Mouse (Mus musculus) left cerebral cortex, postnatal 10 days (tissue): ENCODE results near the gene Slc30a10. TPM values are rescaled to one million over a fixed set of nuclear protein-coding genes. Genes with fewer than 3 reads are reported as not detected.

Experiments
- DNase-seq, 2 experiments: peaks; one replicate each; pipeline ENCODE4 v3.0.0; 2021 to 2022; ENCODE audit warnings: low spot score in 2 of 2, mixed read lengths in 1 of 2; ENCODE audit errors: extremely low spot score in 1 of 2
- intact Hi-C: fragments of 180-260 bp; cut with DNase I; formaldehyde crosslinking; loops from one replicate; pipeline ENCODE4 v1.15.1; 2025
- total RNA-seq, 2 experiments: library from RNA; stranded (reverse); gene quantifications; 2 replicates each; pipeline ENCODE4 v1.2.3; 2021

The Slc30a10 gene
- 10 to 100 TPM; 13.5 to 16.0 TPM for total RNA-seq

DNA sequence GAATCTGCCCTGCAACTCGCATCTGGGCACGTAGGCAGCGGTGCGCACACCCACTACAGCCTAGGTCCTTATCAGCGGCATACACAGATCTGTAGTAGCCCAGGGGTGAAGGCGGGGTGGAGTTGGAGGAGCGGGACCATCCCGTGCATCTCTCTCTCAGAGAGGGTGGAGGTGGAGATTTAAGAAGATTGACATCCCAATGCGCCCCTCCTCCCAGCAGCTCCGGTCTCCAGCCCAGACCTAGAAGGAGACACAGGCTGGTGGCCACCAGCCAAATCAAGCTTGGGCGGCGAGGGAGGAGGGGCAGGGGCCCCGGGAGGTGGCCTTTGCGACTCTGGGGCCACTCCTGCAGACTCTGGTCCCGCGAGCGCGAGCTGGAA lies at the start of gene Slc30a10:
Gene Slc30a10 (plus strand): TSS at position 274 of the 380 bp plus-strand sequence.
- intact Hi-C loops: no loop called here
- DNase-seq: peak in 1 of 2 experiments; percentile 90

DNA sequence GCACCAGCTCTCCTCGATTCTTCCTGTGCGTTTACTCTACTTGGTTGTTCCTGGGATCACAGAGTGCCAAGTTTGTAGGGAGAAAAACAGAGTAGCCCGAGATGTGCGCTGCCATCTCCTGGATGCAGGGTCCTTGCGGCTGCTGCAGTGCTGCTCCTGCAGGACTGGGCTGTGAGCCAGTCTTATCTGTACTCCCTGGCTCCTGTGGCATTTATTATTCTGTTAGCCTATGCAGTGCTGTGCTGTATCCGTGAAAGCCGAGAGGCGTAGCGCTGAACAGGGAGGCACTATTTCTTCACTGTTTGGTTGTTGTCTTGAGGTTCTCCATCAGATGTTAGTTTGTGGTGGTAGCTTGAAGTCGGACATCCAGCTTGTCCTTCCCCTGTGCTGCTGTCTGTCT lies 48.7 kb upstream of the Slc30a10 start:
- DNase-seq: no peak
- intact Hi-C loops: no loop called here

DNA sequence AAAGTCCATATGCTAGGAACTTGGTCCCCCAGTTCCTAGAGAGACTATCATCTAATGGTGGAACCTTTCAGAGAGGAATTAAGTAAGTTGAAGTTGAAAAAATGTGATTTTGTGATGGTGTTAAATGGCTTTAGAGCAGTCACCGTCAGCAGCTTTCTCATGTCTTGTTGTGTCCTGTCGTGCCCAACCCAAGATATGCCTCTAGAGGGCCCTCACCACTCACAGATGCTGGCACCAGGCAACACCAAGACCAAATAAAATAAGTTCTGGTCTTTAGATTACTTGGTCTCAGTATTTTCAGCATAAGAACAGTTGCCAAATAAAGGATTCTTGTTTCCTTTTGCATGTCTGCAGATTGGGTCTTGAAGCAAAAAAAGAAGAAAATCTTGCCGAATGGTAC lies 44.8 kb upstream of the Slc30a10 start:
- intact Hi-C loops: loop anchor here (5.0 kb wide), 1 partner anchor 92 kb away; no protein-coding TSS in a partner anchor
- DNase-seq: peak in 1 of 2 experiments; percentile 26

DNA sequence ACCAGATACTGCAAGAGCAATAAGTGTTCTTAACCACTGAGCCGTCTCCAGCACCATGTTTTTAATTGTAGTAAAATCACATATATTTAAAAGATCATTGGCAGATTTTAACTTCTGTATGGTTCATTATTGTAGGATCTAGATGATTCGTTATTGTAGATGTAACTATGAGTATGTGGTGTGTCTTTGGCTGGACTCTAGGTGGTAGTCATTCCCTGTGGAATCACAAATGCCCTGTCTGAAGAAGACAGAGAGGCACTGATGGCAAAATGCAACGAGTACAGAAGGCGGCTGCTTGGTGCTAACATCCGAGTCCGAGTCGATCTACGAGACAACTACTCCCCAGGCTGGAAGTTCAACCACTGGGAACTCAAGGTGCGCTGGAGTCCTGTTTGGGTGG lies 36.6 kb upstream of the Slc30a10 start:
- DNase-seq: no peak
- intact Hi-C loops: no loop called here

DNA sequence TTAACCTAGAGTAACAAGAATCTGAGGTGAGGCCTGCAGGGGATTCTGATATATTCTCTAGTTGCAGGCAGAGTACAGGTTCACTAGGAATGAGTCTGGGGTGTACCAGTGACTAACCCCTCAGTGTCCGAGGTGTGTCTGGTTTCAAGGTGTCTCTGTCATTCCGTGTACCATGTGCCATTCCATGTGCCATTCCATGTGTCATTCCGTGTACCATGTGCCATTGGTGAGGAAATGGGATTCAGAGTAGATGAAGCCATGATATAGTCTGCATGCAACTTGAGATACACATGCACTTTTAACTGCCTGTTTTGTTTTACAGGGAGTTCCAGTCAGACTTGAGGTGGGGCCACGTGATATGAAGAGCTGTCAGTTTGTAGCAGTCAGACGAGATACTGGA lies 34.8 kb upstream of the Slc30a10 start:
- intact Hi-C loops: no loop called here
- DNase-seq: no peak

DNA sequence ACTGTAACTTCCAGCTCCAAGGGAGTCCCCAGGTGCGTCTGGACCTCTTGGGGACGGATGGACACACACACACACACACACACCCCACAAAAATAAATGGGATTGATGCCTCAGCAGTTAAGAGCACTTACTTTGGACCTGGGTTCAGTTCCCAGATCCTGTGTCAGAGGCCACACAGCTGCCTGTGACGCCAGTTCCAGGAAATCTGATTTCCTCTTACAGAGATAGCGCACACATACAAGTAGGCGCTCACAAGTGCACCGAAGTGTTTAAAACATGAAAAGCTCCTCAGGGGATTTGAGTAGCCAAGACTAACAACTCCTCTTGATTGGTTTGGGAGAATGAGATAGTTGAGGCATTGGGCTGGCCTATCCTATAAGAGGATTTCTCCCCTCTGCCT lies 33.9 kb upstream of the Slc30a10 start:
- intact Hi-C loops: no loop called here

DNA sequence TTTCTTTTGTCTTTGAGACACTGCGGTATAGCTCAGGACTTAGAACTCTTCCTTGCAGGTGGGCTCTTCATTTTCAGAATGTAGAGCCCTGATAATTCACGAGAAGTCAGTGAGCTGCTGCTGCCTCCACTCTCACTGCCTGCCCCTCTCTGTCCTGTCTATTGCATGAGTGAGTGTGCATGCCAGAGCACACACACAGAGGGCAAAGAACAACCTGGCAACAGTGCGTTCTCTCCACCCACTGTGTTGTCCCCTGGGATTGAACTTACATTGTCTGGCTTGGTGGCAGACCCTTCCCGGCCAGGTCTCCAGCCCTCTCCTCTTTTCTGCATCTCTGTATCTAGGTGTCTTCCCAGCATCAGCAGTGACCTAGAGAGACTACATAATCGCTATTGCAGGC lies 28.1 kb upstream of the Slc30a10 start:
- DNase-seq: no peak
- intact Hi-C loops: no loop called here

More for the DNA sequence above, 33.9 kb upstream of the Slc30a10 start:
- DNase-seq: no peak

DNA sequence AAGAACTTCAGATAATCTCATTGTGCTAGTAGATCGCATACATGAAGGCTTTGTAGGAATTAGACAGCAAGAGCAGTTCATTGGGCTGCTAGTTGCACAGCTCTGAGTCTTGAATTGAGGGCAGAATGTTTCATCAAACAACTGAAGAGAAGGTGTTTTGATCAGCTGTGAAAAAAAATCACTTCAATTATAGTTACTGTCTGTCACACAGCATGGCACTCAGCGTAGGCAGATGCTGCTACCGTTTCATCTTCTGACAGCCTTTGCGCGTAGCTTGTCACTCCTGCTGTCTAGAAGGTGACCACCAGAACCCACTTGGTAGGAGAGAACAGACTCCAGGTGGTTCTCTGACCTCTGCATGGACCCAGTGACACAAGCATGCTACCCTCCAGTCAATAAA lies 24.2 kb upstream of the Slc30a10 start:
- DNase-seq: no peak
- intact Hi-C loops: no loop called here

DNA sequence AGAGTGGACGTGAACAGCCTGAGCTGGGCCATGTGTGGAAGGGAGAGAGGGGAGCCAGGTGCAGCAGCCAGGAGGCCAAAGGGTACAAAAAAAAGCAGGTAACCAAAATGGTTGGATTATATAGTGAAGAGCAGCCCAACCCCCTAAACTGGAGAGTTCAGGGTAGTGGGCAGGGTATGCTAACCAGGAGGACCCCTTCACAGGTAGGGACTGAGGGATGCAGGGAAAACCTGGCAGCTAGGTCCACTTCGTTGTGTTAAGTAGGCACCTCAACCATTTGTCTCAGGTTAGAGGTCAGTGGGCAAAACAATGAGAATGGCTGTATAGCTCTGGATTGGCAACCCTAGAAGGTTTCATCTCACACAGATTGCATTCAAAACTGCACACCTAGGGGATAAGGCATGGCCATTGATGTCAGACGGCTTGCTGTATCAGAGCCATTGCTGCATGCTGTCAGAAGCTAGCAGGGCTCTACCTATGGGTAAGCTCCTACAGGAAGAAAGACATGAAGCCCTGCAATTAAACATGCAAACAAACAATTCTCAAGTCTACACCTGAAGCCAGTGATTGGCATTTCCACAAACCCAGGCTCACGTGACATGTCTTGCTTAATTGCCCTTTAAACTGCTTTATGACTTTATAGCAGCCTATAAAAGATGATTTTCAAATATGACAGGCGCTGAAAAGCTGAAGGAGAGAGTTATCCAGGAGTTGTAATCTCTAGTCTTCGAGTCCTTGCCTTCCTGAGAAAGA lies 23.2 kb upstream of the Slc30a10 start:
- intact Hi-C loops: no loop called here

DNA sequence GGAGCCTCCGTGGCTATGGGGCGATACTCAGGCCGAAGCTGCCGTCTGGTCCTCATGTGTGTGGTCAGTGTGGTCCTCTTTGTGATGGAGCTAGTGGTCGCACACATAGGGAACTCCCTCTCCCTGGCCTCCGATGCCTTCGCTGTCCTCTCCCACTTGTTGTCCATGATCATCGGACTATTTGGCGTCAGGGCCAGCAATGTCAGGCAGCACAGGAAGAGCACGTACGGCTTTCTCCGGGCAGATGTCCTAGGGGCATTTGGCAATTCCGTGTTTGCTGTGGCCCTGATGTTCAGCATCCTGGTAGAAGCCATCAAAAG lies 22.7 kb upstream of the Slc30a10 start:
- no peak for DNase-seq
- intact Hi-C loops: no loop called here

More for the DNA sequence above, 23.2 kb upstream of the Slc30a10 start:
- no peak for DNase-seq

DNA sequence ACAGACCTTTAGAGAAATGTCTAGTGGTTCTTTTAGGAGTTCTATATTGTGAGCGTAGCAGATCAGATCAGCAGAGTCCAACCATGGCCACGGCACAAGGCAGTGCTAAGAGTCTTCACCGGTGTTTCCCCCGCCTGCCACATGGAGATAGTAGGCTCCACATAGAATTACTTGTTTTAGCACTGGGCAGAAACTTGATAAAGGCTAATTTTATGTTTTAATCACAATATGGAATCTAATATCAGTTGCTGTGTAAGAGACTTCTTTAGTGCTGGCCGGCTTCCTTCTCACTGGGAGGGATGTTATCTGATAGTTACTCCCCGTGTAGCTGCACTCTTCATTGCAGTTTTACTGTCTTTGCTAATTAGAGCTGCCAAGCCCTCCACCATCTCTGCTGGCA lies 21.5 kb upstream of the Slc30a10 start:
- intact Hi-C loops: no loop called here
- DNase-seq: no peak

DNA sequence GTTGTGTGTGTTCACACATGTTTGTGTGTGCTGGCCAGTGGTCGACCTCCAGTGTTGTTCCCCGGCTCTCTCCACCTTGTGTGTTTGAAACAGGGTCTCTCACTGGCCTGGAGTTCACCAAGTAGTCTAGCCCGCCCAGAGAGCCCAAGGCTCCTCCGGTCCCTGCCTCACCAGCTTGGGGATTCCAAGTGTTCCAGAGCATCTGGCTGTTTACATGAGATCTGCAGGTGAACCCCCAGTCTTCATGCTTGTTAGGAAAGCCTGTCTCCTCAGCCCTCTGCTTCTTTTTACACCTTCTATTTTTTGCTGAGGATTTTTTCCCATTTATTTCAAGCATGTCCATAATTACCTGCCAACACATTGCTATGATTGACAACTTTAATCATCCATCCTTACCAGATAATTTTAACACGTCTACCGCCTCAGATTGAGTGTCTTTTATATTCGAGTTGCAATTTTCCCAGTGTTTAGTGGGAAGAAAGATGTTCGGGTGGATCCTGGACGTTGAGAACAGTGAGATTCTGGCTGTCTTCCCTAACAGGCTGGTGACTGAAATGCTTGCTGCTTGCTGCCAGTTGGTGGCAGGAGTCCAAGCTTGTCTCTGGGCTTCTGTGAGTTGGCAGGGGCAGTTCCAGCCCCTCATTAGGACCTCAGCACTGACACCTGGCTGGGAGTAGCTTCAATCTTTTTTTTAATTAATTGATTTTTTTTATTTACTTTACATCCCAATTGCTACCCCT lies 15.6 kb upstream of the Slc30a10 start:
- intact Hi-C loops: loop anchor here (5.0 kb wide), 1 partner anchor 63 kb away; no protein-coding TSS in a partner anchor
- DNase-seq: peak; percentile 79 to 85

DNA sequence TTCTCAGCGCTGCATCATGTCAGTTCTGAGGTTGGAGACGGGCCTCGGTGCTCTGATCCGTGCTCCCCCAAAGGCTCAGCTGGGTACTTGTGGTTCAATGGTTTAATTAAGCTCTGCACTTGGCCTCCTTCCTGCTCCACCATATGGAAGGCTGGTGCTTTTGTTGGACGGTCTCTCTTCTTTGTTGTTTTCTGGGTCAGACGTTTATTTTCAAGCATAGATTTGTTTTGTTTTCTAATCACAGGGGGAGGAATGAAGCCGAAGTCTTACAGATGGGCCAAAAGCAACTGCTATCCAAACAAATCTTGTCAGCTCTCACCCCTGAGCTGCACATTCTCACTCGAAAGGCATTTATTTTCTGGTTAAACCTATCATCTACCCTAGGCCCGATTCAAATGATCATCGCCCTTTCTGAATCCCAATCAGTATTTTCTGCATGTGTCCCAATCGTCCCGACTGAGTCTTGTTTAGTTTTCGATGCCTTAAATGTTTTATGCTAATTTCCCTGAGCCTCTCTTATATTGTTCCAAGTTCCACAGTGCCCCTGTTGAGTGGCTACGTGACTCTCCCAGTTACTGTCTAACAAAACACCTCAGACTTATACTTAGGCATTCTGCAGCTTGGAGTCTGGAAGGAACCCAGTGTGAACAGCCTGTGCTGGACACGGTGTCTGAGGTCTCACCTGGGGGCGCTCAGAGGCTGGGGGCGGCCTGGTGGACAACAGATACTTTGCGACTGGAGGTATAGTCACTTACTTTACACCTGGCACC lies 12.8 kb upstream of the Slc30a10 start:
- DNase-seq: peak in 1 of 2 experiments; percentile 51
- intact Hi-C loops: no loop called here

DNA sequence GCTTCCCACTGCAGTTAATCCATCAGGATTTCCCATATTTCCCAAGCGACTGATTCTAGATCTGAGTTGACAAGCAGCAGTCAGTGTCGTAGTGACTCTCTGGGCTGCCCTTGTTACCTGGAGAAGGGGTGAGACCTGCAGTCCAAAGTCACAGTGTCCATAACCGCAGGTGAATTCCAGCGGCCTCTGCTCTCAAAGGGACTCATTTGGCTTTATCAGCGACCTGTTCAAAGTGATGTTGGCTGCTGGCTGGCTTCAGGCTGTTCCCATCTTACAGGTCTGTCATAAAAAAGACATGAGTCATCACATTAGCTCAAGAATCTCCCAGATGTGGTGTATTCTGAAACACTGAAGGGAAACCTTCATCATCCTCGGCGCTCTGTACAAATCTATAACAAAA lies 5.7 kb upstream of the Slc30a10 start:
- intact Hi-C loops: no loop called here
- no peak for DNase-seq

DNA sequence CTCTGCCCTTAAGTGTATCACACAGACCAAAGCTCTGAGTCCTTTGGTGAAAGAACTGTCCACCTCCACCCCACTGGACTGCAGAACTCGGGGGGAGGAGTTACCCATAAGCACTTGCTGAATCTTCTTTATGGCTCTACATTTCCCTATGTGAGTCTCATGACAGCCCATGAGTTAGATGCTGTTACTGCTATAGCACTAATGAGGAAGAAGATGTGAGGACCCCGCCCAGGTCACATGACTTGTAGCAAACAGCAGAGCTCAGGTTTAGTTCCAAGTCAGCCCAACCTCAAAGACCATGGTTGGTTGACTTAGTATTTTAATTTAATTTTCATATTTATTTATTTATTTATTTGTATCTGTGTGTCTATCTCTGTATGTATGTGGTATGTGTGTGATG lies 4.9 kb upstream of the Slc30a10 start:
- no peak for DNase-seq
- intact Hi-C loops: no loop called here

DNA sequence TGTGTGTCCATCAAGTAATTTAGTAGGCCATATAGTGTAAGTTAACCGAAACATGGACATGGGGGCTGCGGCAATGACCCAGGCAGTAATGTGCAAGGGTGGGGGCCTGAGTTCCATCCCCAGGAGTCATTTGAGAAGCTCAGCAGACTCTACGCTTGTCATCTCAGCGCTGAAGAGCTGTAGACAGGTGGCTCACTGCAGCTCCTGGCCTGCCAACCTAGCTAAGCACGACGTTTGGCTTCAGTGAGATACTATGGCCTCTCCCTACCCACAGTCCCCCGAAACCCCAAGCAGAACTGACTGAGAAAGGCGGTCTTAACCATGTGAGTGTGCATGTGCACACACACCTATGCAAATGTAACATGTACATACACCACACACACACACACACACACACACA lies 3.6 kb upstream of the Slc30a10 start:
- intact Hi-C loops: no loop called here
- DNase-seq: no peak

DNA sequence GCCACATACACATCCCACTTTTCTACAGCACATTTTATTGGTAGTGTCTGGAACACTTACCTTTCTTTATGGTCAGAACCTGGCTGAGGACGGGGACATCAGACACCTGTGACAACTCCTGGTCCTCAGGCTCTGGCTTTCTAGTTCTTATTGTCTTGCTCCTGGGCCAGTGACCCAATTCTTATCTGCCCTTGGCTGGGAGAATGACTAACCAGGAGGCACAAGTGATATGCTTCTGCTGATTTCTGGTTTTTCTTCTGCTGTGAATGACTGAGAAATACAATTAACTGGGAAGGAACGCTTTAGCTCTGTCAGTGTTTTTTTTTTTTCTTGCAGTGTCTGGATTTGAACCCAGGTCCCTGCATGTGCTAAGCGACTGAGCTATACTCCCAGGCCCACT lies 3.2 kb upstream of the Slc30a10 start:
- intact Hi-C loops: no loop called here
- DNase-seq: no peak

DNA sequence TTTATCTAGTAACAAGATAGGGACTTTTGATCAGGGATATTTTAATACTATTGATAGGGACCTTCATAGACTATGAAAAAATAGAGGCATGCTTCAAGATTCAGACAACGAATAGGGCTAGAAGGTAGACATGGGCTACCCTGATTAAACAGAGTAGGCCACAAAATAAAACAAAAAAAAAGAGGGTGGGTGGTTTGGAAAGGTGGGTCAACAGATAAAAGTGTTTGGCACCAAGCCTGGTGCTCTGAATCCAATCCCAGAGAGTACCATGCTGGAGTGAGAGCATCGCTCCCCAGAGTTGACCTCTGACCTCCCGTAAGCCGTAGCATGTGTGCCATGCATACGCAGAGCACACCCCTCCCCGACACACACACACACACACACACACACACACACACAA lies 2.2 kb upstream of the Slc30a10 start:
- intact Hi-C loops: no loop called here

DNA sequence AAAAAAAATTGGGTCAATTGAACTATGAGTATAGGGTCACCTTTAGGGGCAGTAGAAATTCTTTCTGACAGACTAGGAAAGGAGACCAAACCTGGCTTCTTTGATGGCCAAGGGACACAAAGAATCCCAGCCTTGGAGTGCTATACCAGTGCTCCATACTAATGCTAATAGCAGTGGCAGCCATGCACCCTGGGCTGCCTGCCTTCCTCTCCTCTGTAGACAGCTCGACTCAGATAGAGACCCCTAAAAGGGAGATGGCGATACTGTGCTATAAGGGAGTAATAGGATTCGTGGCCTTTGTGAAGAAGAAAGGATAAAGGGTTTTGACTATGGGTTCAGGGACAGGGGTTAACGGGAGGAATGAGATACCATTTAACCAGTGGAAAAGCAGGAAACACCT lies 504 bp upstream of the Slc30a10 start:
- intact Hi-C loops: no loop called here
- DNase-seq: no peak

More for the DNA sequence above, 2.2 kb upstream of the Slc30a10 start:
- DNase-seq: no peak
